In genomic region chr13:43444717-43445116, GRCm38 (mm10) we compare ENCODE assay signal across 16 mouse cellular contexts.
"Had no signal": no experiment of that assay in that cellular context is flagged by ENCODE, and none has a peak within 500 bp of the region (broad histone marks: within the 10 kb centered on the region; RNA-seq: fewer than 3 reads in every experiment).

No protein-coding gene starts in this region.

- H3K9me3 ChIP-seq: neural tube, embryonic 13.5 days; neural tube, embryonic 15.5 days; stomach, embryonic 15.5 days had no signal

- DNase-seq: retina, postnatal 1 day; right cerebral cortex, adult 18-20 months; right cerebral cortex, postnatal 14 days; right cerebral cortex, postnatal 25 days; right cerebral cortex, postnatal 4 days; spleen, adult 18-20 months; thymus, adult 18-20 months; thymus, adult 2 months; thymus, postnatal 14 days; thymus, postnatal 25 days; thymus, postnatal 36 days; thymus, postnatal 4 days had no signal

- H3K27me3 ChIP-seq: neural tube, embryonic 13.5 days; neural tube, embryonic 15.5 days; stomach, embryonic 15.5 days had no signal

- H3K4me3 ChIP-seq: neural tube, embryonic 13.5 days; neural tube, embryonic 15.5 days; stomach, embryonic 15.5 days had no signal

- H3K36me3 ChIP-seq: neural tube, embryonic 13.5 days; neural tube, embryonic 15.5 days; stomach, embryonic 15.5 days had no signal

- H3K9ac ChIP-seq: neural tube, embryonic 13.5 days; neural tube, embryonic 15.5 days; stomach, embryonic 15.5 days had no signal

- H3K27ac ChIP-seq: neural tube, embryonic 13.5 days; neural tube, embryonic 15.5 days; stomach, embryonic 15.5 days; stomach, postnatal 0 days had no signal

- H3K4me2 ChIP-seq: neural tube, embryonic 13.5 days; neural tube, embryonic 15.5 days; stomach, embryonic 15.5 days had no signal
